Mouse (Mus musculus) C2C12 (cell line): ENCODE results near the gene Cog4. TPM values are rescaled to one million over a fixed set of nuclear protein-coding genes. Genes with fewer than 3 reads are reported as not detected.
"Not testable (repeated sequence)": the region's sequence is repeated elsewhere in the genome, so short reads cannot be mapped to it uniquely, and the experiment has no call there.

Experiments
- H3K27me3 ChIP-seq: one replicate; pipeline ENCODE4 v1.6.1; 2011; ENCODE audit not compliant: control insufficient read depth, insufficient read depth, insufficient read length
- H3K36me3 ChIP-seq: one replicate; pipeline ENCODE4 v1.6.1; 2011; ENCODE audit not compliant: control insufficient read depth, insufficient read depth
- H3K4me3 ChIP-seq: one replicate; pipeline ENCODE4 v1.5.1; 2011; ENCODE audit warnings: mild to moderate bottlenecking, control low read depth; ENCODE audit not compliant: poor library complexity, insufficient read depth, severe bottlenecking
- H3K79me2 ChIP-seq: one replicate; pipeline ENCODE4 v1.6.1; 2011; ENCODE audit not compliant: control insufficient read depth, insufficient read depth
- H3K79me3 ChIP-seq: one replicate; pipeline ENCODE4 v1.6.1; 2011; ENCODE audit warnings: low read depth, control low read depth
- H3ac ChIP-seq: one replicate; pipeline ENCODE3; 2011; ENCODE audit warnings: low read depth; ENCODE audit not compliant: control insufficient read depth, insufficient read length
- CEBPB ChIP-seq: IDR thresholded peaks from one replicate; pipeline ENCODE4 v1.6.1; 2011; ENCODE audit warnings: low read depth, mild to moderate bottlenecking, control low read depth, moderate library complexity
- CTCF ChIP-seq: IDR thresholded peaks from one replicate; pipeline ENCODE4 v1.5.1; 2011; ENCODE audit not compliant: control insufficient read depth, insufficient read depth, insufficient read length
- FOSL1 ChIP-seq: IDR thresholded peaks from one replicate; pipeline ENCODE4 v1.8.0; 2011; ENCODE audit warnings: mild to moderate bottlenecking, low read length; ENCODE audit not compliant: poor library complexity, insufficient read depth, severe bottlenecking
- MAX ChIP-seq: IDR thresholded peaks from one replicate; pipeline ENCODE4 v1.6.1; 2011; ENCODE audit warnings: mild to moderate bottlenecking, control low read depth
- MYOD1 ChIP-seq: IDR thresholded peaks from one replicate; pipeline ENCODE4 v1.6.1; 2011; ENCODE audit warnings: low read depth; ENCODE audit not compliant: control insufficient read depth, insufficient read length
- MYOG ChIP-seq: IDR thresholded peaks from one replicate; pipeline ENCODE4 v1.6.1; 2011; ENCODE audit not compliant: control insufficient read depth, insufficient read length; ENCODE audit errors: extremely low read depth
- USF1 ChIP-seq: IDR thresholded peaks from one replicate; pipeline ENCODE4 v1.6.1; 2011; ENCODE audit warnings: low read depth, mild to moderate bottlenecking, control low read depth, moderate library complexity
- polyA plus RNA-seq: library from polyadenylated mRNA; unstranded; fragments of >200 nt; fragmentation: generic; extraction: Trizol; gene quantifications from one replicate; pipeline ENCODE4 v1.2.1, GENCODE M21; 2012; ENCODE audit warnings: missing spikeins

Cog4 gene
- polyA plus RNA-seq, 1 experiment: 36.9 TPM

DNA sequence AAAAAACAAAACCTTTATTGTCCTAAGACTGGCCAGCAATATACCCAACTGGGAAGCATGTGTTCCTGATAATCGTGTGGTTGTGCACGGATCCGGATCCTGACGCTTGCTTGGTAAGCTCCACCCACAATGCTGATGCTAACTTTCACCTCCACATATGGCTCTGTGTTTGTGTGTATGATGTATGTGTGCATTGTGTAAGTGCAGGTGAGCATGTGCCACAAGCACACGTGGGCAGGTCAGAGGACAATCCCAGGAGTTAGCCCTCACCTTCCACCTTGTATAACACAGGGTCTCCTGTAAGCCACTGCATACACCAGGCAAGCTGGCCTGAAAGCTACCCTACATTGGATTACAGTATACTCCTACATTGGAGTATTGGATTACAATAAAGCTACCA lies 3.2 kb upstream of the Cog4 start:
- Histone ChIP-seq H3ac (no peak overlapping the region), H3K36me3 (peaks cover 70% of the 10 kb centered on the region), H3K27me3 (no peaks in the 10 kb centered on the region), H3K79me2 (peaks cover 100% of the 10 kb centered on the region), H3K79me3 (peaks cover 94% of the 10 kb centered on the region), H3K4me3 (no peak overlapping the region)
- no peak for TF ChIP-seq MAX
- no peak for TF ChIP-seq FOSL1
- TF ChIP-seq CTCF: no peak
- TF ChIP-seq USF1: no peak
- no peak for TF ChIP-seq MYOD1
- TF ChIP-seq CEBPB: no peak
- no peak for TF ChIP-seq MYOG

- H3K27me3 ChIP-seq: no peaks in the 10 kb centered on the region
- peaks cover 61% of the 10 kb centered on the region for H3K36me3 ChIP-seq
- H3K79me2 ChIP-seq: peaks cover 95% of the 10 kb centered on the region
- TF ChIP-seq FOSL1: no peak
- H3ac ChIP-seq: no peak overlapping the region
- no peak overlapping the region for H3K4me3 ChIP-seq
- H3K79me3 ChIP-seq: peaks cover 82% of the 10 kb centered on the region
Observed at GRCm38 (mm10) chr8:110844941-110845340, 1.5 kb upstream of the Cog4 start.

GRCm38 (mm10) chr8:110845821-110846404 lies 487 bp upstream of the Cog4 start:
- H3ac ChIP-seq: peak overlapping the region; percentile 82
- H3K79me3 ChIP-seq: peaks cover 72% of the 10 kb centered on the region
- H3K36me3 ChIP-seq: peaks cover 61% of the 10 kb centered on the region
- peak overlapping the region; percentile 94 for H3K4me3 ChIP-seq
- no peak for TF ChIP-seq USF1
- no peak for TF ChIP-seq MYOG
- TF ChIP-seq CEBPB: no peak
- TF ChIP-seq CTCF: no peak
- no peak for TF ChIP-seq MAX
- no peak for TF ChIP-seq MYOD1
- no peak for TF ChIP-seq FOSL1
- peaks cover 86% of the 10 kb centered on the region for H3K79me2 ChIP-seq
- no peaks in the 10 kb centered on the region for H3K27me3 ChIP-seq

DNA sequence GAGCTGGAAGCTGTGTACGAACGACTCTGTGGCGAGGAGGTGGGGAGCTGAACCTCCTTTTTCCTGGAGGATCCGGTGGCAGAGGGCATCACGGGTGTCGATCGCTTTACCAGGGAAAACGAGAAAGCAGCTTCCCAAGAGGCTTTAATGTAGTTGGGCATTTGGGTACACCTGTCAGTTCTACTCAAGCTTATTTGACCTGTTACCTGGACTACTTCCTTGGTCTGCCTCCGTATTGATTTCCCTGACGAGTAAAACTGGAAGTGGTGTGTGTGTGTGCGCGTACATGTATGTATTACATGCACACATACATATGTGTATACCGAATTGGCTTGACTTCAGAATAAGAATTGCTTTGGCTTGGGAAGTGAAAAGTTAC lies 760 bp downstream of the Cog4 start:
- Histone ChIP-seq H3K79me2 (peaks cover 73% of the 10 kb centered on the region), H3ac (peak overlapping the region; percentile 90), H3K27me3 (no peaks in the 10 kb centered on the region), H3K79me3 (peaks cover 60% of the 10 kb centered on the region), H3K36me3 (peaks cover 60% of the 10 kb centered on the region), H3K4me3 (peak overlapping the region; percentile 94)
- TF ChIP-seq MYOD1: no peak

- H3K36me3 ChIP-seq: peaks cover 60% of the 10 kb centered on the region
- peak overlapping the region; percentile 94 for H3K4me3 ChIP-seq
- peaks cover 66% of the 10 kb centered on the region for H3K79me2 ChIP-seq
- peak overlapping the region; percentile 40 for H3ac ChIP-seq
- H3K27me3 ChIP-seq: no peaks in the 10 kb centered on the region
- TF ChIP-seq USF1 (no peak), MYOG (no peak), MAX (no peak), CTCF (no peak), CEBPB (no peak)
- peaks cover 53% of the 10 kb centered on the region for H3K79me3 ChIP-seq
Observed at GRCm38 (mm10) chr8:110847645-110848495, 1.5 kb downstream of the Cog4 start.

GRCm38 (mm10) chr8:110851186-110851585 lies 4.8 kb downstream of the Cog4 start:
- Histone ChIP-seq H3K4me3 (no peak overlapping the region), H3ac (no peak overlapping the region), H3K27me3 (no peaks in the 10 kb centered on the region), H3K36me3 (peaks cover 65% of the 10 kb centered on the region), H3K79me2 (peaks cover 33% of the 10 kb centered on the region), H3K79me3 (peaks cover 21% of the 10 kb centered on the region)
- TF ChIP-seq MYOD1 (no peak), CTCF (no peak), MAX (no peak), FOSL1 (no peak), USF1 (no peak), CEBPB (no peak), MYOG (no peak)

DNA sequence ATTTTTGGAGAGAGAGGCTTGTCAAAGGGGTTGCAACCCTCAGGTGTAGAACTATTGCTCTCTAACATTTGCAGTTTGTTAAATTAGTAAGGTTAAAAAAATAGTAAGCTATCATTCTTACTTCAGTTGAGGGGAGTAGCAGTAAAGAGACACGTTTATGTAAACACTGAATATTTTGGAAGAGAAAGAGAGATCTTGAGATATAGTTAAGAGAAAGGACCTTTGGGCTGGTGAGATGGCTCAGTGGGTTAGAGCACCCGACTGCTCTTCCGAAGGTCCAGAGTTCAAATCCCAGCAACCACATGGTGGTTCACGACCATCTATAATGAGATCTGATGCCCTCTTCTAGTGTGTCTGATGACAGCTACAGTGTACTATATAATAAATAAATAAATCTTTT lies 9.7 kb downstream of the Cog4 start:
- H3ac ChIP-seq, H3K79me2 ChIP-seq, H3K79me3 ChIP-seq, H3K27me3 ChIP-seq, H3K4me3 ChIP-seq: not testable (repeated sequence)
- peaks cover 91% of the 10 kb centered on the region for H3K36me3 ChIP-seq
